9 mouse cellular contexts compared by ENCODE assay signal in the genomic region with DNA sequence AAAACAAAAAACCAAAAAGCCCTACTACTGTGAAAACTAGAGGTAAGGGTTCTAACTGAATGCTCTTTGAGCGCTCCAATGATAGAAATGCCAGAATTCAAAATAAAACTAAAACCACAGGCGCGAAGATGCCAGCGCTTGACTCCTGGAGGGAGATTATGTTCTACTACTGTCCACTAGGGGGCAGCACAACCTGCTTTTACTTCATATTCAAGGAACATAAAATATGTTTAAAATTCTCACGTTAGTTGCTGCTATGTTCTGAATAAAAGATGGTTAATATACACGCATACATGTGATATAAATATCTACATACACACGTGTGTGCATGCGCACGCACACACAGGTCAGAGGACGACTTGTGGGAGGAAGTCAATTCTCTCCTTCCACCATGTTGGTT. TPM values are rescaled to one million over a fixed set of nuclear protein-coding genes. Genes with fewer than 3 reads are reported as not detected.
DNase-seq lines count a peak whose midpoint lies in the region; ATAC-seq and TF ChIP-seq lines count a peak whose summit lies in the region.
"Had no signal": no experiment of that assay in that cellular context is flagged by ENCODE, and none has a peak within 500 bp of the region (broad histone marks: within the 10 kb centered on the region; RNA-seq: fewer than 3 reads in every experiment).

No protein-coding gene starts in this region.

- H3K27ac ChIP-seq in forebrain, postnatal 0 days (ENCODE audit: low read depth, low read length): no peak overlapping the region
- H3K27ac ChIP-seq in forebrain, embryonic 13.5 days: no peak overlapping the region
- H3K27ac ChIP-seq in neural tube, embryonic 15.5 days (replicated peaks): no peak overlapping the region
- no peak overlapping the region for H3K27ac ChIP-seq in lung, embryonic 14.5 days (ENCODE audit: low read depth)
- H3K27ac ChIP-seq: neural tube, embryonic 12.5 days had no signal

- peak; percentile 72 for DNase-seq in forebrain, postnatal 0 days
- DNase-seq in neural tube, embryonic 10.5 days (ENCODE audit: extremely low spot score, low spot score): peak; percentile 32
- DNase-seq in adrenal gland, postnatal 14 days: peak; percentile 73
- peak; percentile 76 for DNase-seq in lung, embryonic 14.5 days
- peak; percentile 75 for DNase-seq in thymus, postnatal 4 days

- no peaks in the 10 kb centered on the region for H3K27me3 ChIP-seq in forebrain, postnatal 0 days (ENCODE audit: insufficient read depth, low read length)
- no peaks in the 10 kb centered on the region for H3K27me3 ChIP-seq in forebrain, embryonic 13.5 days
- no peaks in the 10 kb centered on the region for H3K27me3 ChIP-seq in neural tube, embryonic 15.5 days (replicated peaks)
- H3K27me3 ChIP-seq in lung, embryonic 14.5 days (ENCODE audit: insufficient read depth, low read length): no peaks in the 10 kb centered on the region
- H3K27me3 ChIP-seq: neural tube, embryonic 12.5 days had no signal

- H3K4me3 ChIP-seq in forebrain, postnatal 0 days (ENCODE audit: low read depth, low read length): no peak overlapping the region
- H3K4me3 ChIP-seq in forebrain, embryonic 13.5 days: no peak overlapping the region
- H3K4me3 ChIP-seq in neural tube, embryonic 15.5 days (replicated peaks): no peak overlapping the region
- H3K4me3 ChIP-seq in lung, embryonic 14.5 days (ENCODE audit: low read depth, low read length): no peak overlapping the region
- H3K4me3 ChIP-seq: neural tube, embryonic 12.5 days had no signal

- 67% methylated on average over 10 of the region's 10 CpGs for WGBS in forebrain, postnatal 0 days
- WGBS in forebrain, embryonic 13.5 days: 67% methylated on average over 10 of the region's 10 CpGs
- 66% methylated on average over 10 of the region's 10 CpGs for WGBS in neural tube, embryonic 15.5 days
- WGBS in lung, embryonic 14.5 days: 64% methylated on average over 10 of the region's 10 CpGs

- H3K36me3 ChIP-seq in forebrain, postnatal 0 days (ENCODE audit: insufficient read depth): no peaks in the 10 kb centered on the region
- H3K36me3 ChIP-seq in forebrain, embryonic 13.5 days (ENCODE audit: poor library complexity, severe bottlenecking): no peaks in the 10 kb centered on the region
- H3K36me3 ChIP-seq in neural tube, embryonic 15.5 days: no peaks in the 10 kb centered on the region
- no peaks in the 10 kb centered on the region for H3K36me3 ChIP-seq in lung, embryonic 14.5 days (ENCODE audit: insufficient read depth)
- H3K36me3 ChIP-seq: neural tube, embryonic 12.5 days had no signal

- no peak for ATAC-seq in forebrain, postnatal 0 days
- ATAC-seq in forebrain, embryonic 13.5 days: no peak
- ATAC-seq in neural tube, embryonic 15.5 days (ENCODE audit: low FRiP score): no peak
- peak; percentile 56 for ATAC-seq in frontal cortex, adult (ENCODE audit: low TSS enrichment)
- ATAC-seq in lung, embryonic 14.5 days (ENCODE audit: insufficient read depth): no peak

- peak; percentile 70 for TF ChIP-seq CTCF in forebrain, postnatal 0 days (IDR thresholded peaks at IDR 0.05; ENCODE audit: low read depth)
- peak; percentile 65 for TF ChIP-seq CTCF in lung, embryonic 14.5 days (IDR thresholded peaks at IDR 0.05; ENCODE audit: low read depth)

- no peak overlapping the region for H3K4me2 ChIP-seq in forebrain, postnatal 0 days (ENCODE audit: low read depth)
- H3K4me2 ChIP-seq in forebrain, embryonic 13.5 days: no peak overlapping the region
- H3K4me2 ChIP-seq in neural tube, embryonic 15.5 days: no peak overlapping the region
- no peak overlapping the region for H3K4me2 ChIP-seq in lung, embryonic 14.5 days
- H3K4me2 ChIP-seq: neural tube, embryonic 12.5 days had no signal

- H3K4me1 ChIP-seq in forebrain, postnatal 0 days (ENCODE audit: insufficient read depth): no peaks in the 10 kb centered on the region
- H3K4me1 ChIP-seq in forebrain, embryonic 13.5 days: no peaks in the 10 kb centered on the region
- H3K4me1 ChIP-seq in neural tube, embryonic 15.5 days: no peaks in the 10 kb centered on the region
- no peaks in the 10 kb centered on the region for H3K4me1 ChIP-seq in lung, embryonic 14.5 days (ENCODE audit: insufficient read depth)
- H3K4me1 ChIP-seq: neural tube, embryonic 12.5 days had no signal

- H3K9me3 ChIP-seq in forebrain, postnatal 0 days (ENCODE audit: low read length): no peaks in the 10 kb centered on the region
- no peaks in the 10 kb centered on the region for H3K9me3 ChIP-seq in forebrain, embryonic 13.5 days (replicated peaks)
- no peaks in the 10 kb centered on the region for H3K9me3 ChIP-seq in neural tube, embryonic 15.5 days (replicated peaks)
- no peaks in the 10 kb centered on the region for H3K9me3 ChIP-seq in lung, embryonic 14.5 days (ENCODE audit: low read depth, low read length)
- H3K9me3 ChIP-seq: neural tube, embryonic 12.5 days had no signal

- H3K9ac ChIP-seq in forebrain, postnatal 0 days: no peak overlapping the region
- H3K9ac ChIP-seq in forebrain, embryonic 13.5 days: no peak overlapping the region
- no peak overlapping the region for H3K9ac ChIP-seq in neural tube, embryonic 15.5 days (replicated peaks)
- no peak overlapping the region for H3K9ac ChIP-seq in lung, embryonic 14.5 days
- H3K9ac ChIP-seq: neural tube, embryonic 12.5 days had no signal

RNA-seq across cellular contexts. Expression of gene Bend6, which starts 14.8 kb away (rescaled TPM):
- total RNA-seq in forebrain, postnatal 0 days (2014; rRNA removed): 124 and 153 TPM in 2 replicates
- polyA plus RNA-seq in forebrain, postnatal 0 days (2015; fragmentation: Nextera tagmentation; extraction: Ambion mirVana): 96.7 and 111 TPM in 2 replicates
- 12.7 and 13.8 TPM in 2 replicates for polyA plus RNA-seq in forebrain, embryonic 13.5 days (2015; fragmentation: Nextera tagmentation; extraction: Ambion mirVana)
- 65.4 and 71.6 TPM in 2 replicates for polyA plus RNA-seq in neural tube, embryonic 15.5 days (2015; fragmentation: Nextera tagmentation; extraction: Ambion mirVana)
- total RNA-seq in adrenal gland, postnatal 14 days (2021): 0.85 and 1.8 TPM in 2 replicates
- polyA plus RNA-seq in lung, embryonic 14.5 days (2014; fragmentation: Nextera tagmentation; extraction: Ambion mirVana): 0.21 and 1.0 TPM in 2 replicates

RNA-seq across cellular contexts. Expression of gene Dst, which starts 15.2 kb away (rescaled TPM):
- total RNA-seq in forebrain, postnatal 0 days (2014; rRNA removed): 127 and 134 TPM in 2 replicates
- 16.3 and 23.1 TPM in 2 replicates for polyA plus RNA-seq in forebrain, postnatal 0 days (2015; fragmentation: Nextera tagmentation; extraction: Ambion mirVana)
- 28.2 and 29.4 TPM in 2 replicates for polyA plus RNA-seq in forebrain, embryonic 13.5 days (2015; fragmentation: Nextera tagmentation; extraction: Ambion mirVana)
- polyA plus RNA-seq in neural tube, embryonic 15.5 days (2015; fragmentation: Nextera tagmentation; extraction: Ambion mirVana): 36.0 and 38.0 TPM in 2 replicates
- 115 and 125 TPM in 2 replicates for total RNA-seq in adrenal gland, postnatal 14 days (2021)
- 15.6 and 16.1 TPM in 2 replicates for polyA plus RNA-seq in lung, embryonic 14.5 days (2014; fragmentation: Nextera tagmentation; extraction: Ambion mirVana)
